Mouse (Mus musculus) MEL (cell line): ENCODE results near the gene Gm36028. TPM values are rescaled to one million over a fixed set of nuclear protein-coding genes. Genes with fewer than 3 reads are reported as not detected.

Experiments
- DNase-seq: peaks from one replicate; pipeline ENCODE4 v3.0.0; 2011; ENCODE audit warnings: low read depth, low spot score
- H3K27ac ChIP-seq: 2 replicates; pipeline ENCODE4 v1.5.1; 2012; ENCODE audit warnings: low read depth, mild to moderate bottlenecking, control low read depth, low read length, moderate library complexity; ENCODE audit not compliant: control insufficient read depth
- H3K27me3 ChIP-seq, 2 experiments: fragments of 150-350 bp in 1 of 2; sonication (generic) in 1 of 2; 2 replicates each; pipeline ENCODE4 v1.6.1; 2012; ENCODE audit warnings: low read length in 2 of 2, mild to moderate bottlenecking in 2 of 2, improper control_type of control experiment in 1 of 2, moderate library complexity in 1 of 2; ENCODE audit not compliant: insufficient read depth in 2 of 2, control insufficient read depth in 1 of 2
- H3K36me3 ChIP-seq, 2 experiments: 2 replicates each; pipeline ENCODE4 v1.6.1; 2012 to 2014; ENCODE audit warnings: low read length in 2 of 2, improper control_type of control experiment in 1 of 2, inconsistent platforms in 1 of 2, mild to moderate bottlenecking in 1 of 2; ENCODE audit not compliant: insufficient read depth in 2 of 2, control insufficient read depth in 1 of 2
- H3K4me1 ChIP-seq, 2 experiments: fragments of 150-350 bp in 1 of 2; sonication (generic) in 1 of 2; 2 replicates each; pipeline ENCODE4 v1.6.1; 2012; ENCODE audit warnings: low read length in 2 of 2, improper control_type of control experiment in 1 of 2, mild to moderate bottlenecking in 1 of 2; ENCODE audit not compliant: insufficient read depth in 2 of 2, control insufficient read depth in 1 of 2
- H3K4me3 ChIP-seq, 2 experiments: fragments of 150-350 bp in 1 of 2; sonication (generic) in 1 of 2; 2 replicates each; pipeline ENCODE4 v1.5.1; 2012; ENCODE audit warnings: low read depth in 2 of 2, low read length in 2 of 2, mild to moderate bottlenecking in 2 of 2, moderate library complexity in 2 of 2, control low read depth in 1 of 2, improper control_type of control experiment in 1 of 2; ENCODE audit not compliant: control insufficient read depth in 1 of 2, insufficient read depth in 1 of 2
- H3K79me2 ChIP-seq: 2 replicates; pipeline ENCODE4 v1.6.1; 2012; ENCODE audit warnings: mild to moderate bottlenecking, low read length, moderate library complexity; ENCODE audit not compliant: control insufficient read depth, poor library complexity, insufficient read depth
- H3K9ac ChIP-seq: 2 replicates; pipeline ENCODE4 v1.6.1; 2012; ENCODE audit warnings: low read depth, mild to moderate bottlenecking, control low read depth, low read length, moderate library complexity; ENCODE audit not compliant: control insufficient read depth, poor library complexity, severe bottlenecking
- H3K9me3 ChIP-seq: fragments of 150-350 bp; sonication (generic); replicated peaks from 2 replicates; pipeline ENCODE4 v1.6.1; 2012; ENCODE audit warnings: mild to moderate bottlenecking, low read length, improper control_type of control experiment, moderate library complexity; ENCODE audit not compliant: insufficient read depth
- BHLHE40 ChIP-seq: IDR thresholded peaks from 2 replicates; pipeline ENCODE4 v1.6.1; 2012; ENCODE audit warnings: low read depth, mild to moderate bottlenecking, inconsistent platforms, low read length, improper control_type of control experiment, borderline replicate concordance
- E2F4 ChIP-seq: IDR thresholded peaks from 2 replicates; pipeline ENCODE4 v1.6.1; 2011; ENCODE audit warnings: low read depth, low read length, improper control_type of control experiment, borderline replicate concordance
- ELF1 ChIP-seq: IDR thresholded peaks from 2 replicates; pipeline ENCODE4 v1.6.1; 2014; ENCODE audit warnings: low read depth, mild to moderate bottlenecking, inconsistent platforms, low read length, improper control_type of control experiment, moderate library complexity
- ETS1 ChIP-seq: IDR thresholded peaks from 2 replicates; pipeline ENCODE4 v1.6.1; 2012; ENCODE audit warnings: low read depth, mild to moderate bottlenecking, inconsistent platforms, low read length, improper control_type of control experiment, moderate library complexity
- GABPA ChIP-seq: IDR thresholded peaks from 2 replicates; pipeline ENCODE4 v1.6.1; 2012; ENCODE audit warnings: low read depth, mild to moderate bottlenecking, inconsistent platforms, low read length, improper control_type of control experiment, moderate library complexity
- HCFC1 ChIP-seq: IDR thresholded peaks from 2 replicates; pipeline ENCODE4 v1.6.1; 2012; ENCODE audit warnings: low read depth, mild to moderate bottlenecking, inconsistent platforms, low read length, improper control_type of control experiment, moderate library complexity
- KAT2A ChIP-seq: conservative IDR thresholded peaks from 2 replicates; pipeline ENCODE4 v1.6.1; 2012; ENCODE audit warnings: low read depth, low read length, improper control_type of control experiment, inconsistent platforms
- MAFK ChIP-seq: IDR thresholded peaks from 2 replicates; pipeline ENCODE4 v1.6.1; 2011; ENCODE audit warnings: low read depth, mild to moderate bottlenecking, low read length, improper control_type of control experiment, borderline replicate concordance
- MAX ChIP-seq: IDR thresholded peaks from 2 replicates; pipeline ENCODE4 v1.6.1; 2011; ENCODE audit warnings: low read length, improper control_type of control experiment
- MYC ChIP-seq: IDR thresholded peaks from 2 replicates; pipeline ENCODE4 v1.6.1; 2011; ENCODE audit warnings: low read depth, mild to moderate bottlenecking, low read length, improper control_type of control experiment, moderate library complexity
- NRF1 ChIP-seq: IDR thresholded peaks from 2 replicates; pipeline ENCODE4 v1.6.1; 2014; ENCODE audit warnings: low read depth, mild to moderate bottlenecking, inconsistent platforms, low read length, improper control_type of control experiment, moderate library complexity; ENCODE audit not compliant: poor library complexity, insufficient read depth, severe bottlenecking
- POLR2AphosphoS2 ChIP-seq: IDR thresholded peaks from 2 replicates; pipeline ENCODE4 v1.6.1; 2011; ENCODE audit warnings: low read length, improper control_type of control experiment
- POLR2AphosphoS5 ChIP-seq: IDR thresholded peaks from 2 replicates; pipeline ENCODE4 v1.6.1; 2012; ENCODE audit warnings: low read depth, borderline replicate concordance, mild to moderate bottlenecking, inconsistent platforms, low read length, moderate library complexity, mixed read lengths
- RAD21 ChIP-seq: IDR thresholded peaks from 2 replicates; pipeline ENCODE4 v1.6.1; 2011; ENCODE audit warnings: mild to moderate bottlenecking, low read depth, low read length, improper control_type of control experiment
- TBP ChIP-seq: IDR thresholded peaks from 2 replicates; pipeline ENCODE4 v1.8.0; 2011; ENCODE audit warnings: low read depth, low read length, improper control_type of control experiment
- USF2 ChIP-seq, 2 experiments: IDR thresholded peaks; 2 replicates each; pipeline ENCODE4 v1.6.1; 2011 to 2012; ENCODE audit warnings: improper control_type of control experiment in 2 of 2, low read length in 2 of 2, borderline replicate concordance in 1 of 2, inconsistent platforms in 1 of 2, low read depth in 1 of 2, mild to moderate bottlenecking in 1 of 2; ENCODE audit not compliant: insufficient read depth in 1 of 2
- ZC3H11A ChIP-seq: IDR thresholded peaks from 2 replicates; pipeline ENCODE4 v1.6.1; 2012; ENCODE audit warnings: low read depth, mild to moderate bottlenecking, inconsistent platforms, low read length, improper control_type of control experiment
- ZNF384 ChIP-seq: IDR thresholded peaks from 2 replicates; pipeline ENCODE4 v1.6.1; 2012; ENCODE audit warnings: low read depth, mild to moderate bottlenecking, inconsistent platforms, low read length, improper control_type of control experiment
- polyA plus RNA-seq, 2 experiments: library from polyadenylated mRNA; stranded (reverse) in 1 of 2; unstranded in 1 of 2; fragments of >175 nt in 1 of 2; fragments of >200 nt in 1 of 2; gene quantifications; 2 replicates each; pipeline versions ENCODE4 v1.2.1 to v1.2.4; 2012; ENCODE audit warnings: low replicate concordance in 2 of 2, low read depth in 1 of 2; ENCODE audit not compliant: insufficient read length in 2 of 2, insufficient read depth in 1 of 2, missing spikeins in 1 of 2
- total RNA-seq: library from RNA; depleted of rRNA; stranded (reverse); fragments of 300-350 nt; gene quantifications from 2 replicates; pipeline ENCODE4 v1.2.3, GENCODE M21; 2012

The Gm36028 gene
- total and polyA plus RNA-seq, 3 experiments: not detected

- no peak overlapping the region for H3K4me3 ChIP-seq
Measured at GRCm38 (mm10) chr16:37837571-37837970, 23.4 kb downstream of the Gm36028 start.

GRCm38 (mm10) chr16:37831041-37831440, 29.9 kb downstream of the Gm36028 start:
- no peak for DNase-seq
- no peaks in the 10 kb centered on the region for H3K36me3 ChIP-seq

More at GRCm38 (mm10) chr16:37837571-37837970, 23.4 kb downstream of the Gm36028 start:
- no peak overlapping the region for H3K27ac ChIP-seq
- TF ChIP-seq ZNF384: no peak
- TF ChIP-seq POLR2AphosphoS2: no peak
- TF ChIP-seq, all 39 proteins: peak for 0
- Histone ChIP-seq H3K27me3 (peaks cover 7 to 18% of the 10 kb centered on the region in 2 experiments), H3K79me2 (no peaks in the 10 kb centered on the region), H3K9ac (no peak overlapping the region), H3K4me1 (no peaks in the 10 kb centered on the region), H3K9me3 (no peaks in the 10 kb centered on the region), H3K36me3 (no peaks in the 10 kb centered on the region)
- DNase-seq: no peak

GRCm38 (mm10) chr16:37826286-37826685, 34.7 kb downstream of the Gm36028 start:
- Histone ChIP-seq H3K36me3 (no peaks in the 10 kb centered on the region), H3K4me3 (no peak overlapping the region), H3K27ac (no peak overlapping the region), H3K9me3 (no peaks in the 10 kb centered on the region), H3K79me2 (no peaks in the 10 kb centered on the region), H3K9ac (no peak overlapping the region), H3K27me3 (peaks cover 9 to 12% of the 10 kb centered on the region in 2 experiments), H3K4me1 (no peaks in the 10 kb centered on the region)
- TF ChIP-seq MAX: no peak
- no peak for TF ChIP-seq MAFK
- no peak for TF ChIP-seq BHLHE40
- no peak for TF ChIP-seq HCFC1
- DNase-seq: no peak

More at GRCm38 (mm10) chr16:37831041-37831440, 29.9 kb downstream of the Gm36028 start:
- H3K9ac ChIP-seq: no peak overlapping the region
- H3K27me3 ChIP-seq: peaks cover 8 to 16% of the 10 kb centered on the region in 2 experiments
- no peaks in the 10 kb centered on the region for H3K79me2 ChIP-seq
- no peaks in the 10 kb centered on the region for H3K9me3 ChIP-seq
- H3K27ac ChIP-seq: no peak overlapping the region
- no peaks in the 10 kb centered on the region for H3K4me1 ChIP-seq
- TF ChIP-seq ELF1 (no peak), ZNF384 (no peak)
- no peak overlapping the region for H3K4me3 ChIP-seq

DNA sequence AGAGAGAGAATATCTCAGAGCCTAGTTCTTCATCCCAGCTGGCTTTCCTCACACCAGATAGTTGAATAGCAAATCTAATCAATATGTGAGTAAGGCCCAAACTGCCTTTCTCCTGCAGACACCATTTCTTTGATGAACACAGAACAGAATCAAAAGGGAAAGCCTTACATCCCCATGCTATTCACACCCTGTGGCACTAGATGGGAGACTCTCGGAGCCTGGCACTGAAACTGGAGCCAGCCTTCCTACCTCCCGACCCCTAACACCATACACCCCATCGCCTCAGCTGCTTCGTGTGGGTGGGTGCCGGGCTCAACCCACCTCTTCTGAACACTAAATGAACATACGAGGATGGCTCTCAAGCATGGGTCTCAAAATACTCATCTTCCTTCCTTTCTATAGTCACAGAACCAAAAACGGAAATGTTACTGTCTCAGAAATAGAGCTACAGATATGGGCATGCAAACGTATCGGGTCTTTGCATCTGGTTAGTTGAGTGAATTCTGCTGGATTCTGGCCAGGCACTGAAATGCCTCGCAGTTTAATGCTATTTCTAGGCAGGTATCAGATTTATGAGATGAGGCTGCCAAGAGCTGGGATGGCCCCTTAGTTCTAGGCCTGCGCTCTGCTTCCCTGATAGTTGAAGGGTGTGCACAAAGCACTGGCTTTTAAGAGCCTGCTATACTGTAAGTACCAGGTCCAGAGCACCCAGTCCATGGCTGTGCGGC, 36.0 kb downstream of the Gm36028 start:
- Histone ChIP-seq H3K9me3 (no peaks in the 10 kb centered on the region), H3K27ac (no peak overlapping the region), H3K27me3 (peaks cover 11 to 16% of the 10 kb centered on the region in 2 experiments), H3K9ac (no peak overlapping the region), H3K36me3 (no peaks in the 10 kb centered on the region), H3K79me2 (no peaks in the 10 kb centered on the region), H3K4me3 (no peak overlapping the region), H3K4me1 (no peaks in the 10 kb centered on the region)
- DNase-seq: peak; percentile 25
- no peak for TF ChIP-seq KAT2A
- no peak for TF ChIP-seq USF2 (IDR thresholded peaks at IDR 0.05; ENCODE audit: borderline replicate concordance in 1 of 2, insufficient read depth in 1 of 2, low read depth in 1 of 2, low read length in 2 of 2)
- TF ChIP-seq ZC3H11A: no peak
- no peak for TF ChIP-seq GABPA
- TF ChIP-seq TBP: no peak
- no peak for TF ChIP-seq NRF1
- TF ChIP-seq ELF1: no peak
- no peak for TF ChIP-seq RAD21
- TF ChIP-seq MAX: no peak
- TF ChIP-seq POLR2AphosphoS5: no peak
- TF ChIP-seq ETS1: no peak
- TF ChIP-seq E2F4: no peak
- no peak for TF ChIP-seq MYC
